Mouse (Mus musculus): Measurements from ENCODE around the gene Mphosph9. TPM values are rescaled to one million over a fixed set of nuclear protein-coding genes. Genes with fewer than 3 reads are reported as not detected.
A peak's percentile ranks its signal among the peaks of the same experiment; 100 is the strongest.

Gene Mphosph9
- total and polyA plus RNA-seq, 3 experiments: 5.6 to 9.8 (median 8.0) TPM

DNA sequence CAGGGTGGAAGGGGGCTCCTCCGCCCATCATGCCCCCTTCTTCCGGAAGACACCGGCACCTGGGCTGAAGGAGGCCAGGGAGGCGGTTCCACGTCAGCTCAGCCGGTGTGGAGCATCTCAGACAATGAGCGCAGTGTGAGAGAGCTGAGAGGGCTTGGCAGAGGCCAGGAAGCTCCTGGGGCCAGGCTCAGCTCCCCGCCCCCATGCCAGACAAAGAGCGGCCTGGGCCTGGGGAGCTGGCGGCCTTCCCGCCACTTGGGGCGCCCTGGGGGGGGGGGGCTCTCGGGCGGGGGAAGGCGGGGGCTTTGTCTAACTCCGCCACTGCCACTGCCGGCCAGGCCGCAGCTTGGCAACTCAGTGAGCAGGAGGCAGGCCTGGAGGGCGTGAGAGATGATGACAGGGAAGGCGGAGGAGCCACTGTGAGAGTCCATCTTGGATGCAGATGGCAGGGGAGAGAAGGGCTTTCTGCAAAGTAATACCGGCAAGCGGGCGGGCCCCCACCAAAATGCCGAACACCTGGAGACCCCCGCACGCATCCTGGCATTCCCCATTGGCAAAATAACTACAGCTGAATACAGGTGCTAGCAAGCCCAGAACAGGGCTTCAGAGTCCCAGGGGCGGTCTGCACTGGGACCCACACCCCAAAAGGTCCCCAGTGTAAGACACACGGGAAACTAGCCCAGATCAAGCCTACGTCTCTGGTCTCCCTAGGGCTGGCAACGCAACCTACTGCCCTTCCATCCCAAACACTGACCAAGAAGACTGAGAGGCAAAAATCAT, 24.6 kb upstream of the Mphosph9 start (continued):
- no peak for TF ChIP-seq ZNF384 (IDR thresholded peaks at IDR 0.05; ENCODE audit: low read depth, low read length)
- no peak for TF ChIP-seq TBP (conservative IDR thresholded peaks at IDR 0.05; ENCODE audit: low read depth, low read length)
- peak; percentile 64 for TF ChIP-seq POLR2A (IDR thresholded peaks at IDR 0.05; ENCODE audit: low read depth, low read length)
- TF ChIP-seq RCOR1 (conservative IDR thresholded peaks at IDR 0.05; ENCODE audit: low read depth, low read length): no peak
- peak; percentile 57; the same call in 1 of the 2 replicates for TF ChIP-seq SIN3A (IDR thresholded peaks at IDR 0.05; ENCODE audit: low read length)
- 0 out of 2 replicates have a peak, but pooled peaks have one; percentile 39 for TF ChIP-seq MXI1 (IDR thresholded peaks at IDR 0.05; ENCODE audit: low read depth, low read length)
- no peak for TF ChIP-seq EP300 (IDR thresholded peaks at IDR 0.05; ENCODE audit: low read length)
- peak; percentile 64; the same call in 1 of the 2 replicates for TF ChIP-seq MAZ (IDR thresholded peaks at IDR 0.05; ENCODE audit: low read depth, low read length)
- peak in 1 of 2 experiments; percentile 17; a peak in 1 of 4 replicates for TF ChIP-seq CTCF (conservative IDR thresholded peaks at IDR 0.05 in 1 of 2, IDR thresholded peaks at IDR 0.05 in 1 of 2; ENCODE audit: low read depth in 2 of 2, low read length in 2 of 2)
- no peak for TF ChIP-seq JUN (IDR thresholded peaks at IDR 0.05; ENCODE audit: insufficient read depth, low read depth, low read length)
- no peak for TF ChIP-seq MAFK (IDR thresholded peaks at IDR 0.05; ENCODE audit: insufficient replicate concordance, low read length)
- no peak for TF ChIP-seq SMC3 (IDR thresholded peaks at IDR 0.05; ENCODE audit: low read depth, low read length)
- TF ChIP-seq ZMIZ1 (IDR thresholded peaks at IDR 0.05; ENCODE audit: low read depth, low read length): no peak
- no peak for TF ChIP-seq BHLHE40 (IDR thresholded peaks at IDR 0.05; ENCODE audit: low read depth, low read length)
- TF ChIP-seq USF1 (IDR thresholded peaks at IDR 0.05; ENCODE audit: low read depth, low read length): no peak
- TF ChIP-seq MYC (IDR thresholded peaks at IDR 0.05; ENCODE audit: low read depth, low read length): no peak
- TF ChIP-seq UBTF (IDR thresholded peaks at IDR 0.05; ENCODE audit: low read depth, low read length): 0 out of 2 replicates have a peak, but pooled peaks have one; percentile 37

DNA sequence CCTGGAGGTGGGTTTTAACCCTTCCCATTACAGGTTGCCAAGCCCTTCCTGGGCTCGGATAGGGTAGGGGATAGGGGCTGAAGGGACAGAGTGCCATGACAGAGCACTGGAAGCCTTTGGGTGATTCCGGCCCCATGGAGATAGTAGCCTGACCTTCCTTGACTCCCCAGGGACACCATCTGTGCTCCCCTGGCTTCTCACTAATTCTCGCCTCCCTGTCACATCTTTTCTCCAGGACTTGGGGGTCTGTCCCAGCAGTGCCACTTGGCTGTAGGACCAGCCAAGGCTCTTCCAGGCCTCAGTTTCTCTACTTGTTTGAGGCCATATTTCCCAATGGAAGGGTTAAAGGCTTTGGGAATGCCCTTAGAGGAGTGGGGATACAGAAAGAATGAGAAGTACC, 23.8 kb upstream of the Mphosph9 start:
- Histone ChIP-seq H3K9me3 (replicated peaks; ENCODE audit: low read length) (no peaks in the 10 kb centered on the region), H3K27me3 (replicated peaks) (no peaks in the 10 kb centered on the region), H3K4me1 (ENCODE audit: control insufficient read depth in 1 of 2, insufficient read depth in 2 of 2) (peaks cover 17 to 24% of the 10 kb centered on the region in 2 experiments), H3K27ac (ENCODE audit: insufficient read depth, low read depth) (peak overlapping the region; percentile 65), H3K4me3 (replicated peaks in 1 of 3; ENCODE audit: low read depth in 2 of 3, low read length in 2 of 3, poor library complexity in 1 of 3) (peak overlapping the region in 1 of 3 experiments; percentile 8), H3K4me2 (ENCODE audit: insufficient read depth, low read depth, poor library complexity, severe bottlenecking) (peak overlapping the region; percentile 81; the same call in 1 of the 2 replicates), H3K79me2 (replicated peaks; ENCODE audit: control insufficient read depth, extremely low read depth, insufficient read depth, poor library complexity, severe bottlenecking) (peaks cover 37% of the 10 kb centered on the region), H3K36me3 (replicated peaks in 1 of 2; ENCODE audit: control insufficient read depth in 1 of 2, insufficient read depth in 1 of 2, low read length in 1 of 2) (peaks cover 25 to 37% of the 10 kb centered on the region in 2 experiments), H3K9ac (ENCODE audit: insufficient read depth, low read depth) (no peak overlapping the region)
- dilution Hi-C loops (cut with MboI; ENCODE audit: extremely low pct_ligation_motif_present, extremely low pct_unique_long_range_greater_than_20kb, low sequenced_read_pairs) (no loop called here), in situ Hi-C loops (cut with MboI; ENCODE audit: low pct_ligation_motif_present, low pct_unique_long_range_greater_than_20kb, low sequenced_read_pairs) (loop anchor here (10.0 kb wide), 1 partner anchor 203 kb away; the partner anchor contains the start of gene Ddx55)
- 0 out of 2 replicates have a peak, but pooled peaks have one; percentile 12 for TF ChIP-seq UBTF (IDR thresholded peaks at IDR 0.05; ENCODE audit: low read depth, low read length)
- no peak for TF ChIP-seq POLR2A (IDR thresholded peaks at IDR 0.05; ENCODE audit: low read depth, low read length)
- DNase-seq (ENCODE audit: extremely low read depth): no peak

All from CH12.LX (cell line).